Mouse (Mus musculus): ENCODE results near the gene Stoml3. TPM values are rescaled to one million over a fixed set of nuclear protein-coding genes. Genes with fewer than 3 reads are reported as not detected.

Gene Stoml3
- total RNA-seq (2021): under 1 TPM in 1 of 2 experiments, not detected in 1; 0.47 TPM

DNA sequence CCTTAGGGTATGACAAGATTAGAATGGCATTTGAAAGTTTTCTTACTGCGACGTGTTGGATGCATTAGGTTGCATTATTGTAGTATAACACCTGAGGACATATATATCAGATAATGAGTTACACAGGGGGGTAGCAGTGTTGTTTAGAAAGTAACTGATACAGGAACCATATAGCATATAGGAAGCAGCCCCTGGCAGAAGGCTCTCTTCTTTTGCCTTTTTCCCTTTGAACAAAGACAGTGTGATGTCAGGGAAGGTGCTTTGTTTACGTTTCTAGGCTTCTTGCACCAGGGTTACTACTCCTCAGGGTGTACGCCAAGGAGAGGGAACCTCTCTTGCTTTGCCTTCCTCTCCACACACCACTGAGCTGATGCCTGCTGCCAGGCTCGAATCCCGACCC is at the start of gene Stoml3:
Gene Stoml3 (plus strand): TSS at position 301 of the 400 bp plus-strand sequence.
- DNase-seq (ENCODE audit: extremely low spot score in 1 of 2, low spot score in 1 of 2): no peak

DNA sequence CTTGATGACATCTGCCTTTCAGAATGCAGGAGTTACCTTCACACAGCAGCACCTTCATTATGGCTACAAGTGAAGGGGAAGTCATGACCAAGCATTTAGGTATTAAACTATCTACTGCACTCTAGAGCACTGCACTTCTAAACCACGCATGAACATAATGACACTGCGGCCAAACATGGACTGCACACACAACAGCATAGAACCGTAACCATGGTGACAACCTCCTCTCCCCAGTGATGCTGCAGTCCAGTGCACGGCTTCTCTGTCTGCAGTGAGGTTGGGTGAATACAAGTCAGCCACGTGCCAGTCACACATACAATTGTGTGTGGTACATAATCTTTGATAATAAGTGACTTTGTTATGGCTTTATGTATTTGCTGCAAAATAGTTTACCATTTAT is 42.9 kb upstream of the Stoml3 start:
- no peak for DNase-seq (ENCODE audit: extremely low spot score in 1 of 2, low spot score in 1 of 2)

DNA sequence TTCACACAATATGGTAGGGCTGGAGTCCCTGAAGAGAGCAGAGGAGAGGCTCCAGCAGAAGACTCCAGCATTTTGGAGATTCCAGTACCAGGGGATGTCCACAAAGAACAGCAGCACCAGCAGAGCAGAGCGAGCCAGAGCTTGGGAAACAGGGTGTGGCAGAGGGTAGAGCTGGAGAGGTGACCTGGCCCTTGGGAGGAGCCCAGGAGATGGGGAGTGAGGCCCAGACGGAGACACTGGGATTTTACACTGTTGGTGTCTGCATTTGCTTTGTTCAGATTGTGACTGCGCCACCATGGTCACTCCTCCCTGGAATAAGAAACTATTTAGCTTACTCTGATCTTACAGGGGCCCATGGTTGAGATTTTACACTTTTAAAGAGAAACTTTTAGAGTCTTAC is 41.7 kb upstream of the Stoml3 start:
- DNase-seq (ENCODE audit: extremely low spot score in 1 of 2, low spot score in 1 of 2): no peak

DNA sequence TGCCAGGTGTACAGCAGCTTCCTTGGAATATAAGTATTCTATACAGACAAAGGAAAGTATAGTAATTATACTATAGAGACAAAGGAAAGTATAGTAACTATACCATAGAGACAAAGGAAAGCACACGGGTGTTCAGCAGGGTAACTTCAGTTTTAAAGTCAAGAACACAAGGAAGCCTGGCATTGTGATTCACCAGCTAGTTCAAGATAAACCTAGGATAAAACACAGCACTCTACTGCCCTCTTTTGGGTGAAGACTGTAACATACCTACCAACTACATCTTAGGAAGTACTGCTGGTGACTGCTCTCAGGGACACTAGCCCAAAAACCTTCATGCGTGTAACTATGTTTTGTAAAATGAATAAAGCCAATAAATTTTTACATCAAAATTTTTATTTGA is 40.2 kb upstream of the Stoml3 start:
- DNase-seq (ENCODE audit: extremely low spot score in 1 of 2, low spot score in 1 of 2): peak in 1 of 2 experiments; percentile 13

GRCm38 (mm10) chr3:53450666-53451065 is 37.8 kb upstream of the Stoml3 start:
- no peak for DNase-seq (ENCODE audit: extremely low spot score in 1 of 2, low spot score in 1 of 2)

- no peak for DNase-seq (ENCODE audit: extremely low spot score in 1 of 2, low spot score in 1 of 2)
Measured at GRCm38 (mm10) chr3:53452351-53452750, 36.1 kb upstream of the Stoml3 start.

DNA sequence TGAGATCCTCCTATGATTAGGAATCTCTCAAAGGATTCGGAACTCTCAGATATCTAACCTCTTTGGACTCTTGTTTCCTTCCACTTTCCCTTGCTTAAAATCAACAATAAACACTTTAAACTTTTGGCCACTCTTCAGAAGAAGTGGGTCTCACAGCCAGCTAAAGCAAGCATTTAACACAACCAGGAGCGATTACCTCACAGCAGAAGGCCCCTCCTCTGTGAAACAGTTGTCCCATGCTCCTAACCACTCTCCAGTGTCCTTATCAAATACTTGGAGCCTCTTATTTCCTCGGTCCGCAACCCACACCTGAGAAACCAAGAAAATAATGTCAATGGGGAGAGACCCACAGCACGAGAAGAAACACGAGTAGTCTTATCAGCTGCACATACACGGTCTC is 35.1 kb upstream of the Stoml3 start:
- DNase-seq (ENCODE audit: extremely low spot score in 1 of 2, low spot score in 1 of 2): no peak

GRCm38 (mm10) chr3:53454005-53454404 is 34.4 kb upstream of the Stoml3 start:
- no peak for DNase-seq (ENCODE audit: extremely low spot score in 1 of 2, low spot score in 1 of 2)

GRCm38 (mm10) chr3:53454561-53454960 is 33.9 kb upstream of the Stoml3 start:
- no peak for DNase-seq (ENCODE audit: extremely low spot score in 1 of 2, low spot score in 1 of 2)

DNA sequence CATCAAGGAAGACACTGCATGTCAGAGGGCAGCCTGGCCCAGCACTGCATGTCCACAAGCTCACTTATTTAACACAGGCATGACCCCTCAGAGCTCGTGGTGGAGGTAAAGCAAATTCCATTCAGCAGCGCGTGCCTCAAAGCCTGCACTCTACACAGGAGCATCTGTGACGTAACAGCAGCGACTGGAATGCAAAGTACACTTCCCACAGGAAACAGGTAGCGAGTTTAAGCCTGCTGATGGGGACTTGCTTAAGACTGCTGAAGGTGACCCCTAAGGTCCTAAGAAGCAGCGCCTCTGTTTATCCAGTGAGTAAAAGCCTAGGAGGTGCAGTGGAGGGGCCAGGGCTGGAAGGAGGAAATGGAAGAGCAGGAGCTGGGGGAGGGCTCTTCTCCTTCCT is 33.5 kb upstream of the Stoml3 start:
- DNase-seq (ENCODE audit: extremely low spot score in 1 of 2, low spot score in 1 of 2): no peak

GRCm38 (mm10) chr3:53457750-53458149 is 30.7 kb upstream of the Stoml3 start:
- no peak for DNase-seq (ENCODE audit: extremely low spot score in 1 of 2, low spot score in 1 of 2)

- no peak for DNase-seq (ENCODE audit: extremely low spot score in 1 of 2, low spot score in 1 of 2)
Measured at GRCm38 (mm10) chr3:53460106-53460505, 28.3 kb upstream of the Stoml3 start.

DNA sequence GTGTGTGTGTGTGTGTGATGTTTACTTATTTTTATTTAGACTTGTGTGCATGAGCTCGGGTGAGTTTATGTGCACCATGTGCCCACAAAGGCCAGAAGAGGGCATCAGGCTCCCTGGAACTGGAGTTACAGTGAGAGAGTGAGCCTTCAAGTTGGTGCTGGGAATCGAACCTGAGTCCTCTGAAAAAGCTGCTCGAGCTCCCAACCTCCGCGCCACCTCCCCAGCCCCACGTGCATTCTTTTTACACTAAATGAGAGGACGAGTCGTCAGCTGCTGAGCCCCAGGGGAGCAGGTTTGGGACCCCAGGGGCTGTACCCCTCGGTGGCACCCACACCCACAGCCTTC is 25.8 kb upstream of the Stoml3 start:
- no peak for DNase-seq (ENCODE audit: extremely low spot score in 1 of 2, low spot score in 1 of 2)

- peak; percentile 93 to 98 for DNase-seq (ENCODE audit: extremely low spot score in 1 of 2, low spot score in 1 of 2)
Measured at GRCm38 (mm10) chr3:53463046-53463764, 25.2 kb upstream of the Stoml3 start, which contains the start of the genes Nhlrc3 and Proser1. Gene Nhlrc3 (minus strand): TSS chr3:53463332. Gene Proser1 (plus strand): TSS chr3:53463666.

GRCm38 (mm10) chr3:53463765-53464114 is 24.7 kb upstream of the Stoml3 start:
- DNase-seq (ENCODE audit: extremely low spot score in 1 of 2, low spot score in 1 of 2): no peak

GRCm38 (mm10) chr3:53464146-53464698 is 24.2 kb upstream of the Stoml3 start:
- DNase-seq (ENCODE audit: extremely low spot score in 1 of 2, low spot score in 1 of 2): no peak

GRCm38 (mm10) chr3:53465330-53465729 is 23.1 kb upstream of the Stoml3 start:
- DNase-seq (ENCODE audit: extremely low spot score in 1 of 2, low spot score in 1 of 2): peak in 1 of 2 experiments; percentile 37

- no peak for DNase-seq (ENCODE audit: extremely low spot score in 1 of 2, low spot score in 1 of 2)
Measured at GRCm38 (mm10) chr3:53466481-53466880, 22.0 kb upstream of the Stoml3 start.

GRCm38 (mm10) chr3:53467356-53467755 is 21.1 kb upstream of the Stoml3 start:
- DNase-seq (ENCODE audit: extremely low spot score in 1 of 2, low spot score in 1 of 2): no peak

DNA sequence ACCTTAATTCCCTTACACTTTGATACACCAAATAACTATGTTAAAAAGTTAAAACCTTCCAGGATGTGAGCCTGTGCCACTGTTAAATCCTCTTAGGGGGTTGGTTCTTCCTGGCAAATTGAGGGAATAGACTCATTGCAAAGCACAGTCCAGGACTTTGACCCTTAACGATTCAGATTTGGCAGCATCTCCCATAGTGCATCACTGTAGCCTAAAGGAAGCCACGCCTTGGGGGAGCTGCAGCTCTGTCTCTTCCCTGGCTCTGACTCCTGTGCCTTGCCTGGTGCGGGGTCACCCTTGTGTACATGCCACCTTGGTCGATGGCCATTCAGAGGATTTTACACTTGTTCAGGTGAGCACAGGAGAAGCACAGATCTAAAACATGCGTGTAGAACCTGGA is 18.8 kb upstream of the Stoml3 start:
- DNase-seq (ENCODE audit: extremely low spot score in 1 of 2, low spot score in 1 of 2): no peak

- no peak for DNase-seq (ENCODE audit: extremely low spot score in 1 of 2, low spot score in 1 of 2)
Measured at GRCm38 (mm10) chr3:53472061-53472460, 16.4 kb upstream of the Stoml3 start.

DNA sequence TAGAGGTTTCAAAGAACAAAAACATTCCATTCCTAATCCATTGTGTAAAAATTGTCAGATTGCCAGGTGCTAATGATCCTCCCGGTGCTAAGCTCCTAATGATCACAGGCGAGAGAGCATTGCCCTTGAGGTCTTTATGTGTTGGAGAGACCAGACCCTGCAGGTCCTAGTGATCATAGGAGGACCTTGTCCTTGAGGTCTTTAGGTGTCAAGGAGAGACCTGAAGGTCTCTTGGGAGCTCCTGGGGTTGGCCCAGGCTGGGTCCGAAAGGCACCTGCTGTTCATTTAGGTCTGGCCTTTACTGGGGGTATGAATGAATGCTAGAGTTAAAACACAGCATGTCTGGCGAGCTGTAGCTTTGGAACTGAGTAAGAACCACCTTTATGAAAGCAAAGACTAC is 14.3 kb upstream of the Stoml3 start:
- DNase-seq (ENCODE audit: extremely low spot score in 1 of 2, low spot score in 1 of 2): no peak

All from layer of hippocampus, postnatal 25 days (tissue).